Mouse (Mus musculus) ES-Bruce4 (cell line): ENCODE measurements around the gene Igdcc3.

Experiments
- CTCF ChIP-seq: IDR thresholded peaks from one replicate; pipeline ENCODE4 v1.8.1; 2011; ENCODE audit warnings: low read depth, low read length
- EP300 ChIP-seq: IDR thresholded peaks from 2 replicates; pipeline ENCODE4 v1.6.1; 2011; ENCODE audit warnings: low read depth, low read length; ENCODE audit not compliant: insufficient read depth
- POLR2A ChIP-seq: IDR thresholded peaks from one replicate; pipeline ENCODE4 v1.8.1; 2011; ENCODE audit warnings: low read length; ENCODE audit not compliant: insufficient read depth

DNA sequence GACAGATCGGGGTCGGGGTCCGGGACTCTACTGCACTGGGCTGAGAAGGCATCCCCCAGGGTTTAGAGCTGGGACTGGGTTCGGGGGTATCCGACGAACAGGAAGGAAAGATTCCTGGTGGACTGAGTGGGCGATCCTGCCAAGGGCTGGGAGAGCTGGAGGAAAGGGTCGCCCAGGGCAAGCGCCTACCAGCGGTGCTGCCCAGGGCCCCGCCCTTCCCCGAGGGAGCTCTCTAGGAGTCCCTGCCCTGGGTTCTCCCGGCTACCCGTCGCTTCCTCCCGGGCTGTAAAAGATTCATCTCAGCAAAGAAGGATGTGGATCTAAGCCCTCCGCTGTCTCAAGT, 958 bp downstream of the Igdcc3 start:
- no peak for TF ChIP-seq EP300
- TF ChIP-seq CTCF: no peak
- TF ChIP-seq POLR2A: no peak
